Mouse (Mus musculus): ENCODE data around the gene Rps6kb2. TPM values are rescaled to one million over a fixed set of nuclear protein-coding genes. Genes with fewer than 3 reads are reported as not detected.
"Not testable (repeated sequence)": the region's sequence is repeated elsewhere in the genome, so short reads cannot be mapped to it uniquely, and the experiment has no call there.

The Rps6kb2 gene
- polyA plus RNA-seq, 1 experiment: 79.5 TPM

DNA sequence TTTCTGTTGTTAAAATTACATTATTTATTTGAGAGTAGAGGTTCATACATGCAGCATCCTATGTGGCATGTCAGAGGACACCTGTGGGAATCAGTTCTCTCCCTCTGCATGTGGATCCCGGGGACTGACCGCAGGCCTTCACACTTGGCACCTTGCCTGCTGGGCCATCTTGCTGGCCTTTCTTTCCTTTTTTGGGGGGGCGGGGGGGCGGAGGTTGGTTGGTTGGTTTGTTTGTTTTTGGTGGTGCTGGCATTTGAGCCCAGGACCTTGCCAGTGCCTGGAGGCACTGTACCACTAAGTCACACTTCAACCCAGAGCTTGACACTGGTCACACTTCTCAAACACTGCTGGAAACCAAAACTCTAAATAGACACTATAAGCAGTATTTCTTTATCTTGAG, 28.8 kb downstream of the Rps6kb2 start:
- no peak overlapping the region for H3K4me3 ChIP-seq (ENCODE audit: insufficient read depth, low read length)
- no peak for TF ChIP-seq POLR2A (IDR thresholded peaks at IDR 0.05; ENCODE audit: extremely low read depth, insufficient read depth, low read length)
- no peak for TF ChIP-seq CTCF (IDR thresholded peaks at IDR 0.05; ENCODE audit: extremely low read depth, insufficient read depth, low read length)
- no peak overlapping the region for H3K27ac ChIP-seq (ENCODE audit: insufficient read depth, low read length)
- H3K4me1 ChIP-seq (ENCODE audit: control insufficient read depth, insufficient read depth, low read length): peaks cover 1% of the 10 kb centered on the region; the same call in 1 of the 2 replicates

DNA sequence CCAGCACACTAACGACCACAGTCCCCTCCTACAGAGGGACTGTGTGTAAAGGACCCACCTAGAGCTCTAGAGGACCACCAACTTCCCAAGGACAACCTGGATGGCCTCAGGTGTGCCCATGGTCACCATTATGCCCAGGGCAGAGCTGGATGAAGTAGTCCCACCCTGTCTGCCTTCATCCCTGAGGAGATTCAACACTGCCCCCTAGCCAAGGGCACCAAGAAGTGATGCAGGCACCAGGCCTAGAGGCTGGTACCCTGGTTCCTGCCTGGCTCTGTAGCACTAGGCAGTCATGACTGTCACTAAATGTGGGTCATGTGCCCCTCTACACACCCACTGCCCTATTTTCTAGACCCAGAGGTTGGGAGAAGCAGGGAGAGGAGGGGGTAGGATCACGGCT, 31.4 kb downstream of the Rps6kb2 start:
- peaks cover 1% of the 10 kb centered on the region; the same call in 1 of the 2 replicates for H3K4me1 ChIP-seq (ENCODE audit: control insufficient read depth, insufficient read depth, low read length)
- no peak overlapping the region for H3K27ac ChIP-seq (ENCODE audit: insufficient read depth, low read length)
- no peak overlapping the region for H3K4me3 ChIP-seq (ENCODE audit: insufficient read depth, low read length)
- TF ChIP-seq POLR2A (IDR thresholded peaks at IDR 0.05; ENCODE audit: extremely low read depth, insufficient read depth, low read length): no peak
- peak; percentile 24; the same call in 1 of the 2 replicates for TF ChIP-seq CTCF (IDR thresholded peaks at IDR 0.05; ENCODE audit: extremely low read depth, insufficient read depth, low read length)

DNA sequence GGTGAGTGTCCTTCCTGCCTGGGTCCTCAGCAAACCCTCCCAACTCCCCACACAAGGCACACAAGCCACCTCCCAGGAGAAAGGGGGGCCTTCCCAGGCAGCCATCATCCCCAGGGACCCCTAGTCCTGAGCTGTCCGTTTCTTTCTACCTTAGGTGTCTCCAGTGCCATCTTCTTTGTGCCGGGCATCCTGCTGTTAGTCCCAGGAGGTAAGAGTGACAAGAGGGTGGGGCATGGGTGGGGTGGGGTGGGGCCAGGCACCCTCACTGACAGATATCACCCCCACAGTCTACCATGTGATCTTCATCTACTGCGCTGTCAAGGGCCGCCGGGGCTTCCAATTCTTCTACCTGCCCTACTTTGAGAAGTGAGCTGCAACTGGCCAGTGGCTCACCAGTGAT, 32.1 kb downstream of the Rps6kb2 start:
- Histone ChIP-seq H3K4me3 (ENCODE audit: insufficient read depth, low read length) (no peak overlapping the region), H3K27ac (ENCODE audit: insufficient read depth, low read length) (no peak overlapping the region), H3K4me1 (ENCODE audit: control insufficient read depth, insufficient read depth, low read length) (peaks cover 1% of the 10 kb centered on the region; the same call in 1 of the 2 replicates)
- no peak for TF ChIP-seq POLR2A (IDR thresholded peaks at IDR 0.05; ENCODE audit: extremely low read depth, insufficient read depth, low read length)
- no peak for TF ChIP-seq CTCF (IDR thresholded peaks at IDR 0.05; ENCODE audit: extremely low read depth, insufficient read depth, low read length)

DNA sequence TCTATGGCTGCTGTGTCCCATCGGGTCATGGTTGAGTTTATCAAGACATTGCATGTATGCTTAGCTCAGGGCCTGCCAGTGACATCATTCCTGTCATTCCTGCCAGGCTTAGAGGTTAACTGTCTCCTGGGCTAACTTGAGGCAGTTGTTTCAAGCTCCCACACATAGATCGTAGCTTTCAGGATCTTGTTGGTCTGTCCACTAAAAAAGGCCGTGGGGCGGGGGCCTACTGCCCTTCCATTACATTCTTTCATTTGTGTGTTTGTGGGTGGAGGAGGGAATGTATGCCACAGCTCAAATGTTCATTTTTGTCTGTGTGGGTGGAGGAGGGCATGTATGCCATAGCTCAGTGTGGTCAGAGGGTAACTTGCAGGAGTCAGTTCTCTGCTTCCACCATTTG, 33.0 kb downstream of the Rps6kb2 start:
- Histone ChIP-seq H3K27ac (ENCODE audit: insufficient read depth, low read length) (no peak overlapping the region), H3K4me3 (ENCODE audit: insufficient read depth, low read length) (no peak overlapping the region), H3K4me1 (ENCODE audit: control insufficient read depth, insufficient read depth, low read length) (no peaks in the 10 kb centered on the region)
- TF ChIP-seq CTCF (IDR thresholded peaks at IDR 0.05; ENCODE audit: extremely low read depth, insufficient read depth, low read length) (no peak), POLR2A (IDR thresholded peaks at IDR 0.05; ENCODE audit: extremely low read depth, insufficient read depth, low read length) (no peak)

DNA sequence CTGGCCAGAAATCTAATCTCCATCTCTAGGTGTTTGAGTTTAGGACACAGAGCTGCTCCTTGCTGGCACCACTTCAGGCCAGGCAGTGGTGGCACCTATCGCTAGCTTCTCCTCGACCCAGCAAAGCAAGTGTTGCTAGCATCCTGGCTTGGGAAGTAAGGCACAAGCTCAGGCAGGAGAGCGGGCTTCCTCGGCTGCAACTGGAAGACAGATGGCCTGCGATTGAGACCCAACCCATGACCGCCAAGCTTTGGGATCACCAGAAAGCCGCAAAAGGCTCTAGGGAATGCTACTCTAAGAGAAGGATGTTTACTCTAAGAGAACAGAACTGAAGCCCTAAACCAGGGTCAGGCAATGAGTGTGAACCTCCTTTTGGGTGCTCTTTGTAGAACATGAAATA, 33.7 kb downstream of the Rps6kb2 start:
- H3K4me1 ChIP-seq (ENCODE audit: control insufficient read depth, insufficient read depth, low read length): no peaks in the 10 kb centered on the region
- H3K4me3 ChIP-seq (ENCODE audit: insufficient read depth, low read length): no peak overlapping the region
- TF ChIP-seq POLR2A (IDR thresholded peaks at IDR 0.05; ENCODE audit: extremely low read depth, insufficient read depth, low read length): no peak
- TF ChIP-seq CTCF (IDR thresholded peaks at IDR 0.05; ENCODE audit: extremely low read depth, insufficient read depth, low read length): no peak
- H3K27ac ChIP-seq (ENCODE audit: insufficient read depth, low read length): no peak overlapping the region

DNA sequence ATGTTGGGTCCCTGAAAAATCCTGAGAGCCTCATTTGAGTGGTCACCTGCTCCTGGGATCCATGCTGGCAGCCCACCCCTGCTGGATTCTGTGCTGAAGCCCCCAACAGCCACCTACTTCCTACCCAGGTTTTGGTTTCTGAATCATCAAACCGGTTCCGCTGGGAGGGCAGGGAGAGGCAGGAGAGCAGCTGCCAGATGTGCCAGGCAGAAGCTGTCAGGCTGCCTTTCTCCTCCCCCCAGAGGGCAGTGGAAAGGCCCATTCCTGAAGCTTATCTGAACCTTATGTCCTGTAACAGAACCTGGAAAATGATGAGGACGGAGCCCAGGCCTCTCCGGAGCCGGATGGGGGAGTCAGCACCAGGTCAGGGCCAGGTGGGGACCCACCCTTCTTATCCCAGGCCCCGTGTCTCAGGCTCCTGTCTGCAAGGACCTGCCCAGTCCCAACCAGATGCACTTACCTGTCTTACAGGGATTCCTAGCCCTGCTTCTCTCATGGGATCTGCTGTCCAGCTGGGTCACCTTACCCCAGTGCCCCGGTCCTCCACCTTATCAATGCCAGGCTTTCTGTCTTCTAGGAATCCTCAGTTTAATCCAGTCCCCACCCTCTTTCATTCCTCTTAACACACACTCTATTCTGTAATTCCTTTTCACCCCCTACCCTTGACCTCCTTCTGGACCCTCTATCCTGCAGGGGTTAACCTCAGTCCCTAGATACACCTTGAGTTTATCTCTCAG, 36.2 kb downstream of the Rps6kb2 start:
- no peaks in the 10 kb centered on the region for H3K4me1 ChIP-seq (ENCODE audit: control insufficient read depth, insufficient read depth, low read length)
- TF ChIP-seq CTCF (IDR thresholded peaks at IDR 0.05; ENCODE audit: extremely low read depth, insufficient read depth, low read length): no peak
- TF ChIP-seq POLR2A (IDR thresholded peaks at IDR 0.05; ENCODE audit: extremely low read depth, insufficient read depth, low read length): no peak
- H3K4me3 ChIP-seq (ENCODE audit: insufficient read depth, low read length): peak overlapping the region; percentile 91
- H3K27ac ChIP-seq (ENCODE audit: insufficient read depth, low read length): peak overlapping the region; percentile 41; the same call in 1 of the 2 replicates

DNA sequence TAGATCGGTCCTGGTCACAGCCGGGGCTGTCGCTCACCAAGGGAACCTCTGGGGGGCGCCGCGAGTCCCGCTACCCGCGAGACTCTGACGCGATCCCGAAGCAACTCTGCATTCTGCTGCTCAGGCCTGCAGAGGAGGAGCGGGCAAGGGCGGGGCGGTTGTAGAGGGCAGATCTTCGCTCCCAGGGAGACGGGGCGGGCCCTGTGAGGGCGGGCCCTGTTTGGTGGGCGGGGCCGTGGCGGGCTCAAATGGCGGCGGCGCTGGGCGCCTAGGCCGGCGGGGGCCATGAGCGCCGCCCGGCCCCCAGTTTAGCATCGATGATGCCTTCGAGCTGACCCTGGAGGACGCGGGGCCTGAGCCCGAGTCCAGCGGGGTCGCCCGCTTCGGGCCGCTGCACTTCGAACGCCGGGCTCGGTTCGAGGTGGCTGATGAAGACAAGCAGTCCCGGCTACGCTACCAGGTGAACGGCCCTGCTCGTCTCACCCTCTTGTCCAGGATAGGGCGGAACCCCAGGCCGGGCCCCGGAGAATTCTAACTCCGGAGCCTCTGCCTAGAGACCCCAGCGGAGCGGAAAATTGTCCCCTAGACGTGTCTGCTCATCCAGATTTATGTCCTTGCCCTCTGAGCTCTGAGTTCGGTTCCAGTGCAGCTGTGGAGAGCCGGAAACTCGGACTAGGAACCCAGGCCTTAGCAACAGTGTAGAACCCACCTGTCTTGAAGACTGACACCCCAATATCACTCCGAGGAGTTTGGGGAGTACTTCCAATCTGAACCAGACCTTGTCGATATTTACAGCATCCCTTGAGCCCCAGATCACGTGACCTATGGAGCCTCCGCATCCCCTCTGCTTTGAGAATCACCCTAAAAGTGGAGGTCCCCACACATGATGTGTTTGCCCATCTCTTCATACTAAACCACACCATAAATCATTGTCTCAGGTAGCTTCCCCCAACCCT, 37.1 kb downstream of the Rps6kb2 start, which contains the start of gene Aip:
Gene Aip (minus strand): TSS at position 118 of the 956 bp plus-strand sequence.
- Histone ChIP-seq H3K4me1 (ENCODE audit: control insufficient read depth, insufficient read depth, low read length) (no peaks in the 10 kb centered on the region), H3K4me3 (ENCODE audit: insufficient read depth, low read length) (peak within 1 kb of the TSS; percentile 91), H3K27ac (ENCODE audit: insufficient read depth, low read length) (peak within 1 kb of the TSS; percentile 84)
- TF ChIP-seq CTCF (IDR thresholded peaks at IDR 0.05; ENCODE audit: extremely low read depth, insufficient read depth, low read length) (peak; percentile 32; the same call in 1 of the 2 replicates), POLR2A (IDR thresholded peaks at IDR 0.05; ENCODE audit: extremely low read depth, insufficient read depth, low read length) (0 out of 2 replicates have a peak, but pooled peaks have one; percentile 3)

DNA sequence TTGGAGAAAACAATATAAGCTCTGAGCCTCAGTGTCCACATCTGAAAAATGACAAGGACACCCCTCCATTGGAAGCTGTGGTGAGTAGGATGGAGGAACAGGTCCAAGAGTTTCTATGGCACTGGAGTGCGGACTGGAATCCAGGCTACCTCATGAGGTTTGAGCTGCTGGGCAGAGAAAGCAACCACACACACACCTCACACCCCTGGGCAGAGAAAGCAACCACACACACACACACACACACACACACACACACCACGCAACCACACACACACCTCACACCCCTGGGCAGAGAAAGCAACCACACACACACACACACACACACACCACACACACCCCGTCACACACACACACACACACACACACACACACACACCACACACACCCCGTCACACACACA, 37.9 kb downstream of the Rps6kb2 start:
- not testable (repeated sequence) for H3K4me1 ChIP-seq (ENCODE audit: control insufficient read depth, insufficient read depth, low read length)
- peak overlapping the region; percentile 91 for H3K4me3 ChIP-seq (ENCODE audit: insufficient read depth, low read length)
- peak overlapping the region; percentile 84 for H3K27ac ChIP-seq (ENCODE audit: insufficient read depth, low read length)

DNA sequence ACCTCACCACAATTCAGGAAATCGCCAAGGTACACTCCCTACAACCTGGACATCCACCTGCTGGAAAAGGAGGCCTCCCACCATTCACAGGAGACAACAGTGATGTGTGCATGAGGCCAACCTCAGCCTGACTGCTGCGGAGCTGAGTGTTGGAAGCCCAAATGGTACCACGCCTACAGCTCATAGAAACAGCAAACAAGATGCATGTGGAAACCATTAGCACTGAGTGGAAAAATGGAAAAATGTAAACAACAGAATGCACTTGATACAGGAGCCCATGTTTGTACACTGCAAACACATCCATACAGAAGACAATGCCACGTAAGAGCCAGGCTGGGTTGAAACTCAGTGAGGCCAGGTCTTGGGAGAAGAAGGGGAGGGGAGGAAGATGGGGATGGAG, 38.7 kb downstream of the Rps6kb2 start:
- H3K27ac ChIP-seq (ENCODE audit: insufficient read depth, low read length): no peak overlapping the region
- H3K4me1 ChIP-seq (ENCODE audit: control insufficient read depth, insufficient read depth, low read length): peaks cover 4% of the 10 kb centered on the region; the same call in 1 of the 2 replicates
- no peak overlapping the region for H3K4me3 ChIP-seq (ENCODE audit: insufficient read depth, low read length)
- TF ChIP-seq POLR2A (IDR thresholded peaks at IDR 0.05; ENCODE audit: extremely low read depth, insufficient read depth, low read length): no peak
- TF ChIP-seq CTCF (IDR thresholded peaks at IDR 0.05; ENCODE audit: extremely low read depth, insufficient read depth, low read length): no peak
